Mouse (Mus musculus) right cerebral cortex, postnatal 10 days (tissue): ENCODE measurements at regions not wholly inside any gene's neighbourhood (a gene's known extent, or its start where the extent isn't known, plus 50 kb on each side); places are given as distances from the start of the nearest gene placed in this dataset.
A peak's percentile ranks its signal among the peaks of the same experiment; 100 is the strongest.
"Not testable (repeated sequence)": the region's sequence is repeated elsewhere in the genome, so short reads cannot be mapped to it uniquely, and the experiment has no call there.

Experiments
- DNase-seq, 2 experiments: peaks; one replicate each; pipeline ENCODE4 v3.0.0; 2021; ENCODE audit warnings: low spot score in 2 of 2

- no peak for DNase-seq
Observed at GRCm38 (mm10) chr10:43672490-43672889, 94.4 kb downstream of the Cd24a start.

GRCm38 (mm10) chr10:43674749-43675148, 96.7 kb downstream of the Cd24a start:
- no peak for DNase-seq

GRCm38 (mm10) chr10:43675495-43675894, 97.4 kb downstream of the Cd24a start:
- not testable (repeated sequence) for DNase-seq

GRCm38 (mm10) chr10:43676289-43676688, 98.2 kb downstream of the Cd24a start:
- no peak for DNase-seq

- no peak for DNase-seq
Observed at GRCm38 (mm10) chr10:43684247-43685033, 106.4 kb downstream of the Cd24a start.

GRCm38 (mm10) chr10:43689161-43689913, 111.3 kb downstream of the Cd24a start:
- peak; percentile 32 to 53 for DNase-seq

- no peak for DNase-seq
Observed at GRCm38 (mm10) chr10:43689914-43690316, 111.8 kb downstream of the Cd24a start.

GRCm38 (mm10) chr10:43693974-43694373, 115.9 kb downstream of the Cd24a start:
- no peak for DNase-seq

GRCm38 (mm10) chr10:43694508-43694907, 116.4 kb downstream of the Cd24a start:
- DNase-seq, result no peak

GRCm38 (mm10) chr10:43695470-43695869, 117.4 kb downstream of the Cd24a start:
- DNase-seq, result no peak

- no peak for DNase-seq
Observed at GRCm38 (mm10) chr10:43697917-43698316, 119.8 kb downstream of the Cd24a start.

- no peak for DNase-seq
Observed at GRCm38 (mm10) chr10:43700371-43701289, 122.5 kb downstream of the Cd24a start.

- DNase-seq, result no peak
Observed at GRCm38 (mm10) chr10:43702895-43703294, 124.8 kb downstream of the Cd24a start.

- no peak for DNase-seq
Observed at GRCm38 (mm10) chr10:43706001-43706988, 128.2 kb downstream of the Cd24a start.

GRCm38 (mm10) chr10:43707011-43707410, 128.9 kb downstream of the Cd24a start:
- DNase-seq, result no peak

- no peak for DNase-seq
Observed at GRCm38 (mm10) chr10:43707821-43708373, 129.8 kb downstream of the Cd24a start.

- no peak for DNase-seq
Observed at GRCm38 (mm10) chr10:43709278-43710033, 131.4 kb downstream of the Cd24a start.

- DNase-seq, result no peak
Observed at GRCm38 (mm10) chr10:43710186-43710885, 132.3 kb downstream of the Cd24a start.

- no peak for DNase-seq
Observed at GRCm38 (mm10) chr10:43710886-43711256, 132.8 kb downstream of the Cd24a start.
